Mouse (Mus musculus): ENCODE results near the gene Lzts3. TPM values are rescaled to one million over a fixed set of nuclear protein-coding genes. Genes with fewer than 3 reads are reported as not detected.

Gene Lzts3
- polyA plus RNA-seq, 1 experiment from 2014 or later, result 6.9 TPM

DNA sequence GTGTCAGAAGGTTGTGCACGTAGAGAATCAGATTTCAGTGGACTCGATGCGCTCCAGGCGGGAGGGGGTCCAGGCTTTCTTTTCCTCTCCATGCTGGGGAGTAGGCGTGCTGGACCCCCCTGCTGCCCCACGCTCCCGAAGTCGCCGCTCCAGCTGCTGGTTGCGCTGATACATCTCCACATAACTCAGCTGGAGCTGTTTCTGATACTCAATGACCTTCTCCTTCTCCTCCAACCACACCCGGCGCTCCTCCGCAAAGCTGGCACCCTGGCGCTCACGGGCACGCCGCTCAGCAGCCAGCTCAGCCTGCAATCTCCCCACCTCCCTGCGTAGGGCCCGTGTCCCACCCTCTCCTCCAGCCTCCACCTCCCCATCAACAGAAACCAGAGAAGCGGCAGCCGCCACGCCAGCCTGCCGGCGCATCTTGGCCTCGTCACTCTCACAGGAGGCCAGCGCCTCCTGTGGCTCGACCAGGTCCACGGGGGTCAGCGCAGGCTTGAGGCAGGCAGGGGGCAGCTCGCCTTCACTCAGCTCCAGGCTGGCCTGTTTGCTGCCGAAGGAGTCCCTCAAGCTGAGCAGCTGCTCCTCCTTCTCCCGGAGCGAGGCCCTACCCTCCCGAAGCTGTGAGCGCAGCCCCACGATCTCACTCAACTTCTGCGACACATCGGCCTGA is 7.7 kb downstream of the Lzts3 start:
- Histone ChIP-seq H3K27me3 (peaks cover 81% of the 10 kb centered on the region), H3K4me3 (peak overlapping the region; percentile 34), H3K27ac (replicated peaks) (no peak overlapping the region), H3K4me1 (peaks cover 31% of the 10 kb centered on the region), H3K9me3 (no peaks in the 10 kb centered on the region), H3K9ac (replicated peaks) (peak overlapping the region; percentile 53), H3K36me3 (no peaks in the 10 kb centered on the region), H3K4me2 (replicated peaks) (peak overlapping the region; percentile 61)
- WGBS, result 2% methylated on average over 38 of the region's 38 CpGs
- ATAC-seq (ENCODE audit: low FRiP score, low read depth), result peak; percentile 50; the same call in 1 of the 2 replicates

DNA sequence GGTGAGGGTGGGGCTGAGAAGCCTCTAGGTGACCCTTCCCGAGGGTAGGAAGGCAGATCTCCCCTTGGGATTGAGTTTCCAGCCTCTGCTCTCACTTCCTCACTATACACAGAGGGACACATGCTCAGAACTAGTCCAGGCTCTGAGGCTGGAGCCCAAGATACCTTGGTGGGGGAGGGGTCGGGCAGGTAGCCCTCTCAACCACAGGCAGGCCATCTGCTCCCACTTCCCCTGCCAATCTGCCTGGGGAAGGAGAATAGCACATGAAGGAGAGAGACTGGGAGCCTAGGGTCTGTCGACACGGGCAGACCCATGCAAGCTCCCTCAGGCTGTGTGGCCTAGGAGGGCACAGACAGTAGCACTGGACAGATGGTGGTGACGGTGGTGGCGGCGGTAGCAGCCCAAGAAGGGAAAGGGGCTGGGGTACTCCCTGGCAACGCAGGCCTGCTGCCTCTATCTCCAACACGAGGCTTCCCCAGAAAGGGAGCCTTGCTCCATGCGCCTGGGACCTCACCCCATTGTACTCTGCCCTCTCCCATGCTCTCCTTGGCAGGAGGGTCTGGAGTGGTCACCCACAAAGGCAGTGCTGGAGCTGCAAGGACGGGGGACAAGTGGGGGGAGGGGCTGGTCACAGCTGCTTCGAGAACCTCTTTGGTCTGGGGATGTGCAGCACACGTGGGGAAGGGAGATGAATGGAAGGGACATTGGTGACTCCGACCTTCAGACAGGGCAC is 8.4 kb downstream of the Lzts3 start:
- WGBS, result 14% methylated on average over 14 of the region's 14 CpGs
- peak; percentile 7; the same call in 1 of the 2 replicates for ATAC-seq (ENCODE audit: low FRiP score, low read depth)

DNA sequence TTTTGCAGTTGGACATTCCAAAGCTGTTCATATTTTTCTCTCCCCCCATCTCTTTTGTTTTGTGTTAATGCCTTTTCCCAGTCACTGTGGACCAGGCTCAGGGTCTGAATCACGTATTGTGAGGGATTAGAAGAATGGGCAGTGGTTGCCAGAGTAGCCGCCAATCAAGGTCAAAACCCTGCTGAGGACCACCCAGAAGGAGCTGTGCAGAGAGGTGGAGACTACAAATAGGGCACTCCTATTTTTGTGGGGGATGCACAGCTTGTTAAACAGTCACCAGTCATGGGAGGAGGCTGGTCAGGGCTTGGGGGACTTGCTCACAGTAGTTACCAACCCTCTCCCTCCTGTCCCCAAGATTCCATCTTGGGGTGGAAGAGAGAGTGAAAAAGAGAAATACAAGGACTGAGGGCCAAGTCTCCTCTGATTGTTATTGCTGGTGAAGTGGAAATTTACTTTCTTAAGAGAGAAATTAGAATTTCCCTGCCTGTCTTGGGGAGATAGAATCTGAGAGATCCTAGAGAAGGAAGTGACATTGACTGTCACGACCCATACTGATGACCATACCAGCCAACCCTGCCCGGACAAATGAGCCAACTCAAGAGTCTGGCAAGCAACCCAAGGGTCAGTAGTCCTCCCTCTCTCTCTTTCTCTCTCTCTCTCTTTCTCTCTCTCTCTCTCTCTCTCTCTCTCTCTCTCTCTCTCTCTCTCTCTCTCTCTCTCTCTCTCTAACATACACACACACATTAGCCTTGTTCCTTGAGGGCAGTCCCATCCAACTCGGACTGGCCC is 9.5 kb downstream of the Lzts3 start:
- H3K9me3 ChIP-seq, result no peaks in the 10 kb centered on the region
- peaks cover 38% of the 10 kb centered on the region for H3K4me1 ChIP-seq
- H3K36me3 ChIP-seq, result no peaks in the 10 kb centered on the region; the same call in 1 of the 2 replicates
- H3K27me3 ChIP-seq, result peaks cover 63% of the 10 kb centered on the region
- H3K4me3 ChIP-seq, result no peak overlapping the region
- WGBS, result 46% methylated on average over 5 of the region's 5 CpGs
- no peak overlapping the region for H3K4me2 ChIP-seq (replicated peaks)
- no peak overlapping the region for H3K27ac ChIP-seq (replicated peaks)
- ATAC-seq (ENCODE audit: low FRiP score, low read depth), result no peak
- H3K9ac ChIP-seq (replicated peaks), result no peak overlapping the region

More for the DNA sequence above, 8.4 kb downstream of the Lzts3 start:
- no peaks in the 10 kb centered on the region for H3K36me3 ChIP-seq
- H3K27ac ChIP-seq (replicated peaks), result peak overlapping the region; percentile 1; the same call in 1 of the 2 replicates
- H3K4me2 ChIP-seq (replicated peaks), result peak overlapping the region; percentile 61
- H3K4me3 ChIP-seq, result peak overlapping the region; percentile 34
- H3K4me1 ChIP-seq, result peaks cover 32% of the 10 kb centered on the region
- H3K9me3 ChIP-seq, result no peaks in the 10 kb centered on the region
- peaks cover 74% of the 10 kb centered on the region for H3K27me3 ChIP-seq
- H3K9ac ChIP-seq (replicated peaks), result 0 out of 2 replicates have a peak overlapping the region, but pooled peaks have one; percentile 53

DNA sequence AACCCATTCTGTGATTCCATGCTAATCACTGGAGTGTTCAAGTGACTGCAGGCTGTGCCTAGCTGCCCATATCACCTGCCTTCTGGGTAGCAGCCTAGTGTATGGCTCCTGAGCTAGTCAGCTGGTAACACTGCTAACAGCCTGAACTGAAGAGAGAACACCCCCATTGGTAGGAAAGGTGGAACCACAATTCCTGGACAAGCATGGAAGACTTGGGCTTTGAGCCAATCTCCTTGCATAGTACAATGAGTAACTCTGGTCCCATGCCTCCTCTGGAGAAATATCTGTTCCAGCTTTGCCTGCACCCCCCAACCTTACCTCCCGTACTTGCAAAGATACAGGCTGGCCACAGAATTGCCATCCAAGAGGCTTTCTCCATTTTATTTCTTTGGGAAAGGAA is 10.2 kb downstream of the Lzts3 start:
- Histone ChIP-seq H3K4me3 (no peak overlapping the region), H3K9me3 (no peaks in the 10 kb centered on the region), H3K4me2 (replicated peaks) (no peak overlapping the region), H3K4me1 (peaks cover 38% of the 10 kb centered on the region), H3K9ac (replicated peaks) (no peak overlapping the region), H3K27me3 (peaks cover 56% of the 10 kb centered on the region), H3K36me3 (peaks cover 4% of the 10 kb centered on the region), H3K27ac (replicated peaks) (no peak overlapping the region)
- 52% methylated on average over 1 of the region's 1 CpGs for WGBS
- no peak for ATAC-seq (ENCODE audit: low FRiP score, low read depth)

DNA sequence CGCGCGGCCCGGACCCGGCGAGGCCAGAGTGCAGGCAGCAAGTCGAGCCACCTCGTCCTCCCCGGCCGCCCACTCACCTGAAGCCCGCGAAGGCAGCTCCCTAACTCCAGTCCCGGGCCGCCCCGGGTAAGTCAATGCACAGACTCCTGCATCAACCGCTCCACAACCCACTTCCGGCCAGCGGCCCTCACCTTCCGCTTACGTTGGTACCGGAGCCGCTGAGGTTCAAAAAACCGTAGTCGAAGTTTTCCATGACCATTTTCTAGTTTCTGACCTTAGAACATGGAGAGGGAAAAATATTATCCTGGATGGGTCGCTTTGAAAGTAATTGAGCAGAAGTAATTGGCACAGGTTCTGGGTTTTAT is 12.8 kb downstream of the Lzts3 start, which contains the start of the genes Fastkd5 and Ubox5:
Fastkd5 (minus strand) TSS at position 189 of the 365 bp plus-strand sequence.
Ubox5 (minus strand) TSS at position 200 of the 365 bp plus-strand sequence.
- Histone ChIP-seq H3K27ac (replicated peaks) (peak within 1 kb of the TSS; percentile 58), H3K4me2 (replicated peaks) (peak within 1 kb of the TSS; percentile 95)
- under 1% methylated on average over 25 of the region's 25 CpGs for WGBS

DNA sequence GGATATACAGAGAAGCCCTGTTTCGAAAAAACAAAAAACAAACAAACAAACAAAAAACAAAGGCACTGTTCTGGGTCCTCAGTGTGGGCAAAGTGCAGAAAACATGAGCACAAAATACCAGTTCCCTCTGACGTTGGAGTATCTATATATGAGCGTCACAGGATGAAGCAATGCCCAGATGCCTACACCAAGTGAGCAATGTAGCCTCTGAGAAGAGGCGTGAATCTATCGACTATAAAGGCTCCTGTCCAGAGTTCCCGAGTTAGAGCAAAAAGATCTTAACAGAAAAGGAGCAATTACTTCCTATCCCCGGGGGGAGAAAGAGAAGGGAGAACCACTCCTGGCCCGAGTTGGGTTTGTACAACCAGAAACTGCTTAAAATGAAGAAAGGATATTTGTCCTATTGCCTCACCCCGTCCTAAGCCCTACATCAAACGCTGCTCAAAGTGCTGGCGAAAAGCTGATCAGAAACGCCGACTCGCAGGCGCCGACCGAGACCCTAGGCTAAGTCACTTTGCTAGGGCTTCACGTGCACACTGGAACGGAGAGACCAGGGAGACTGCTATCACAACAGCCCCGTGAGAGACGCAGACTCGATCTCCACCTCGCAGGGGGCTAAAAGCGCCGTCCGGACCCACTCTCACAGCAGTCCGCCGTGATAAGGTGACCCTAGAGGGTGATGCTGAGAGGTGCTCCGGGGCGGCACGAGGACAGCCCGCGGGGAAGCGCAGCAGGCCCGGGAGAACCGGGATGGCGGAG is 13.3 kb downstream of the Lzts3 start:
- Histone ChIP-seq H3K27ac (replicated peaks) (peak overlapping the region; percentile 58), H3K4me3 (peak overlapping the region; percentile 96), H3K9me3 (no peaks in the 10 kb centered on the region), H3K9ac (replicated peaks) (peak overlapping the region; percentile 88), H3K4me2 (replicated peaks) (peak overlapping the region; percentile 95), H3K27me3 (peaks cover 25% of the 10 kb centered on the region), H3K4me1 (peaks cover 19% of the 10 kb centered on the region), H3K36me3 (peaks cover 25% of the 10 kb centered on the region)
- ATAC-seq (ENCODE audit: low FRiP score, low read depth), result peak; percentile 45
- 3% methylated on average over 37 of the region's 37 CpGs for WGBS

More for the DNA sequence above, 12.8 kb downstream of the Lzts3 start, which contains the start of the genes Fastkd5 and Ubox5:
- Histone ChIP-seq H3K4me3 (peak within 1 kb of the TSS; percentile 96), H3K4me1 (peaks cover 25% of the 10 kb centered on the region), H3K36me3 (peaks cover 22% of the 10 kb centered on the region), H3K9ac (replicated peaks) (peak within 1 kb of the TSS; percentile 88), H3K27me3 (peaks cover 30% of the 10 kb centered on the region), H3K9me3 (no peaks in the 10 kb centered on the region)
- ATAC-seq (ENCODE audit: low FRiP score, low read depth), result peak; percentile 85

DNA sequence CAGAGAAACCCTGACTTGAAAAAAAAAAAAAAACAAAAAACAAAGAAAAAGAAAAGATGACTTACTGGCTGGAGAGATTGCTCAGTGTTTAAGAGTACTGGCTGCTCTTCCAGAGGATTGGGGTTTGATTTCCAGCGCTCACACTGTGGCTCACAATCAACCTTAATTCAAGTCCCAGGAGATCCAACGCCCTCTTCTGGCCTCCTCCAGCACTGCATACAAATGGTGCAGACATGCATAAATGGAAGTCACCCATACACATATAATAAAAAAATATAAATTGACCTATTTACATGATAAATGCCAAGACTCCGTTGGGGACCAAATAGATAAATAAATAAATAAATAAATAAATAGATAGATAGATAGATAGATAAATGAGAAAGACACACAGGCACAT is 14.2 kb downstream of the Lzts3 start:
- WGBS, result 56% methylated on average over 3 of the region's 3 CpGs
- H3K4me3 ChIP-seq, result peak overlapping the region; percentile 96; the same call in 1 of the 2 replicates

DNA sequence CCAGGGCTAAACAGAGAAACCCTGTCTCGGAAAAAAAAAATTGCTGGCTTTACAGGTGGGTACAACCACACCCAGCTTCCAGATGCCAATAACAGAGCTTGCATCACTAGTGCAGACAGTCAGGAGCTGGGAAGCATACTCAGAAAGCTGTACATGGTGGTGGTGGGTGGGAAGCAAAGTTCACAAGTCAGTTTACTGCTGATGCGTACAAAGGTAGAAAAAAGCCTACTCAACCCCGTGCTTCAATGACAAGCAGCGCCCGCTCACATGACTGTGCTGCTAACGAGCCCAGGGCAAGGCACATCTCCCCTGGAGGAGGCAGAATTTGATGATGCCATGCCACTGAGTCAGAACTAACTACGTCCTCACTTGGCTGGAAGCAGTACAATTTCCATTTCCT is 23.6 kb downstream of the Lzts3 start:
- Histone ChIP-seq H3K4me2 (replicated peaks) (no peak overlapping the region), H3K9me3 (no peaks in the 10 kb centered on the region), H3K27me3 (no peaks in the 10 kb centered on the region), H3K27ac (replicated peaks) (no peak overlapping the region), H3K36me3 (peaks cover 63% of the 10 kb centered on the region), H3K4me1 (no peaks in the 10 kb centered on the region), H3K9ac (replicated peaks) (no peak overlapping the region), H3K4me3 (no peak overlapping the region)
- 94% methylated on average over 7 of the region's 7 CpGs for WGBS
- no peak for ATAC-seq (ENCODE audit: low FRiP score, low read depth)

More for the DNA sequence above, 14.2 kb downstream of the Lzts3 start:
- H3K36me3 ChIP-seq, result peaks cover 31% of the 10 kb centered on the region
- peak overlapping the region; percentile 95 for H3K4me2 ChIP-seq (replicated peaks)
- peaks cover 13% of the 10 kb centered on the region for H3K4me1 ChIP-seq
- peaks cover 16% of the 10 kb centered on the region for H3K27me3 ChIP-seq
- ATAC-seq (ENCODE audit: low FRiP score, low read depth), result no peak
- no peak overlapping the region for H3K9ac ChIP-seq (replicated peaks)
- H3K27ac ChIP-seq (replicated peaks), result no peak overlapping the region
- H3K9me3 ChIP-seq, result no peaks in the 10 kb centered on the region

DNA sequence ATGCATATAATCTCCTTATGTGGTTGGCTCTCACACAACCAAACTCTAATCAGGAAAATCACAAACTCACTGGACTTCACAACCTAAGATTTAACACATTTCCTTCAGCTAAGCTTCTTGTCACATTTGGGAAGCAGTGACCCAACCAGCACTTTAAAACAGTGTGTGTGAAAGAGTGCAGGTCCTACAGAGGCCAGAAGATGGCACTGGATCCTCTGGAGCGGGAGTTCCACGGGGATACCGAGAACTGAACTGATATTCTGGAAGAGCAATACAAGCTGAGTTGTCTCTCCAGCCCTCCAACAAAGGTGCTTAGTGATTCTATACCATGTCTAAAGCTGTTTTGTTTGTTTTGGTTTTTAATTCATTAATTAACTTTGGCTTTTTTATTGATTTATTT is 29.5 kb downstream of the Lzts3 start:
- no peak for ATAC-seq (ENCODE audit: low FRiP score, low read depth)
- H3K9ac ChIP-seq (replicated peaks), result no peak overlapping the region
- WGBS, result 60% methylated on average over 3 of the region's 3 CpGs
- no peaks in the 10 kb centered on the region for H3K27me3 ChIP-seq
- no peak overlapping the region for H3K4me3 ChIP-seq
- no peak overlapping the region for H3K4me2 ChIP-seq (replicated peaks)
- peaks cover 36% of the 10 kb centered on the region for H3K36me3 ChIP-seq
- no peaks in the 10 kb centered on the region for H3K4me1 ChIP-seq
- H3K27ac ChIP-seq (replicated peaks), result no peak overlapping the region
- no peaks in the 10 kb centered on the region for H3K9me3 ChIP-seq

DNA sequence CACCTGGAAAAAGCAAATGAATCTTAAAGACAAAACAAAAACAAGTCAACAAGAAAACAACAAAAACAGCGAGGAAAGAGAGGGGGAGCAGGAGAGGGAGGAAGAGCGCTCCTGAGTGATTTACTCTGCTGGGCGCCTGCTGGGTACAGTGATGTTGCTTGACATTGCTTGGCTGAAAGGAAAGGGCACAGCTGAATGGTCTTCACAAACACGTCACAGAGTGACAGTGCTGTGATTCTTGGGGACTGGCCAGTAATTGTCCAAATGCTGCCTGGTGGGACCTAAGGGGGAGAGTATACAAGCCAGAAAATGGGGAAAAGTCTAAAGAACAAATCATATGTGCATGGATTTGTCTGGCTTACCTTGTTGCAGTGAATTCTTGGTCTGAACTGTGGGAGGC is 40.4 kb downstream of the Lzts3 start:
- H3K27ac ChIP-seq (replicated peaks), result no peak overlapping the region
- H3K4me2 ChIP-seq (replicated peaks), result no peak overlapping the region
- no peak overlapping the region for H3K9ac ChIP-seq (replicated peaks)
- H3K4me1 ChIP-seq, result no peaks in the 10 kb centered on the region
- no peaks in the 10 kb centered on the region for H3K27me3 ChIP-seq
- peaks cover 53% of the 10 kb centered on the region for H3K36me3 ChIP-seq
- H3K9me3 ChIP-seq, result no peaks in the 10 kb centered on the region
- WGBS, result 84% methylated on average over 4 of the region's 4 CpGs
- no peak for ATAC-seq (ENCODE audit: low FRiP score, low read depth)
- H3K4me3 ChIP-seq, result no peak overlapping the region

DNA sequence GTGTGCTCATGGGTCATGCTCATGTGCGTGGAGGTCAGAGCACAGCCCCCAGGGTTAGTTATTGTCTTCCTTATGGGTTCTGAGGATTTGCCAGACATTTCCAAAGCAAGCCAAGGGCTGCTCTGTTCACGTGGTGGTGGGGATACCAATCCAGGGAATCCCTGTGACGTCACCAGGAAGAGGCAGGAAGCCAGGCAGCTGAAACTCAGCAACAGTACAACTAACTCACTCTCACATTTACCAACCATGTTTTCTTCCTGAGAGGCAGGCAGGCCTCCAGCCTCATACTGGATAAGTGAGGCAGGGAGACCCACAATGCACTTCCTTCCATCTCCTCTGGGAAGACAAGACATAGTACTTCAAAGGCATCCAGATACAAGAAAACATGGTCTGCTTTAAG is 44.2 kb downstream of the Lzts3 start:
- H3K27me3 ChIP-seq, result no peaks in the 10 kb centered on the region
- no peaks in the 10 kb centered on the region for H3K9me3 ChIP-seq
- H3K36me3 ChIP-seq, result peaks cover 77% of the 10 kb centered on the region
- 72% methylated on average over 3 of the region's 3 CpGs for WGBS
- H3K4me3 ChIP-seq, result no peak overlapping the region
- no peak overlapping the region for H3K4me2 ChIP-seq (replicated peaks)
- H3K4me1 ChIP-seq, result no peaks in the 10 kb centered on the region
- H3K9ac ChIP-seq (replicated peaks), result no peak overlapping the region
- ATAC-seq (ENCODE audit: low FRiP score, low read depth), result no peak
- no peak overlapping the region for H3K27ac ChIP-seq (replicated peaks)
